Mouse (Mus musculus) forelimb bud, embryonic 11.5 days (tissue): ENCODE results near the gene Spata31.

ENCODE experiments used
- DNase-seq: peaks from one replicate; pipeline ENCODE4 v3.0.0-alpha.2; 2012; ENCODE audit warnings: low read depth, low spot score

The Spata31 gene

GRCm38 (mm10) chr13:64917191-64917590 lies at the start of gene Spata31:
Spata31 (plus strand) TSS chr13:64917406.
- no peak for DNase-seq

GRCm38 (mm10) chr13:64903132-64903531 lies 14.1 kb upstream of the Spata31 start:
- DNase-seq = no peak

GRCm38 (mm10) chr13:64903585-64904208 lies 13.5 kb upstream of the Spata31 start, which contains the start of gene Cntnap3:
Cntnap3 (minus strand) TSS chr13:64903955.
- peak; percentile 38 for DNase-seq
